Mouse (Mus musculus) cerebellum, postnatal 4 days (tissue): ENCODE measurements around the gene Tuba1c.
"Not testable (repeated sequence)": the region's sequence is repeated elsewhere in the genome, so short reads cannot be mapped to it uniquely, and the experiment has no call there.

ENCODE experiments used
- DNase-seq, 2 experiments: peaks; one replicate each; pipeline ENCODE4 v3.0.0; 2022; ENCODE audit warnings: low spot score in 2 of 2, mixed read lengths in 1 of 2

Gene Tuba1c

DNA sequence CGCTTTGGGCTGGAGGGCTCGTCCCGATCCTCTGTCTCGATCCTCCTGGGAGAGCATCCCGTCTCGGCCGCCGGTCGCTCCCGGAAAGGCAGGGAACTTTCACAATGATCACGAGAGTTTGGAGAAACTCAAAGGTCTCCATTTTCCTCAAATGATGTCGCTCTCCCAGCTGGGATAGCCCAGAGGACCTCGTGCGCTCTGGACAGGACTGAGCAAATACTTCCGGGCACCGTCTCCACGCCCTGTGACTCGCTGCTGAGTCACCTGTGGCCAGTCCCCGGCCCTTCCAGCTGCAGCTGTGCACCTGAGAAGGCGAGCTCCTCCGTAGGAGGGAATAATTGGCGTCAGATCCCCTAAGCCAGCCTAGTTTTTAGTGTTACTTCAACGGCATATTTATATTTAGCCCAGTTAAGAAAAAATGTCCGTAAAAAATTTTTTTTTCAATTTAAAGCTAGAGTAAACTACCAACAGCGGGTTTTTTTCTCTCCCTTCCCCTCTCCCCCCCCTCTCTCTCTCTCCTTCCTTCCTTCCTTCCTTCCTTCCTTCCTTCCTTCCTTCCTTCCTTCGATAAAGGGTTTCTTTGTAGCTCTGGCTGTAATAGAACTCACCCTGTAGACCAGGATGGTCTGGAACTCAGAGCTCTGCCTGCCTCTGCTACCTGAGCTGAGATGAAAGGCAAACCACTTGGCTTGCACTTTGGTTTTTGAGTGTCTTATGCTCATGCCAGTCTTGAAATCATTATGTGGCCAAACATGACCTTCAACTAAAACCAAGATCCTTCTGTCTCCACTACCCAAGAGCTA lies 1.1 kb downstream of the Tuba1c start:
- no peak for DNase-seq

- no peak for DNase-seq
Observed at GRCm38 (mm10) chr15:99031388-99031675, 1.6 kb downstream of the Tuba1c start.

DNA sequence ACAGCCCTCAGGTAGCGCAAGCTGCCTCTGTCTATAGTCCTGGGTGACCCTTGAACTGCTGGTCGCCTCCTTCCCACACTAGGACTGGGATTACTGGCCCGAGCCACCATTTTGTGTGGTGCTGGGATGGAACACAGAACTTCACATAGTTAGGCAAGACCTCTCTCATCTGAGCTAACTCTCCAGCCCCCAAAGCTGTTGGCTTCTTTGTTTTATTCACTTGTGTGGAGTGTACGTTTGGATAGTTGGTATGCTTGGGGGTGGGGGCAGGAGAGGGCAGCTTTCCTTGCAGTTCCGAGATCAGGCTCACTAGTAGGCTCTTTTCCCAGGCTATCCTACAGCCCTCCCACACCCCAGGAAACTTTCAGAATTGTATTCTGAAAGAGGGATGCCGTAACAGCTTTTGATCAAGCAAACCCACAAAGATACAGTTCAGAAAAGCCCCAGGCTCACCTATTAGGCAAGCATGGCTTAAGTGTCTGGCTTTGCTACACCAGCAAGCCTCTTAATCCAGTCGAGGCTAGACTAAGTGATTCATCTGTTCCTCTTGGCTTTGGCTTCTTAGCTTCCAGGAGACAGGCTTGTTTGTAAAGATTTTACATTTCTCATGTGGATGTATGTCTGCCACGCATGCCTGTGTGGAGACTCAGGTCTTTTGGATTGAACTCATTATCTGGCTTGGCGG lies 2.5 kb downstream of the Tuba1c start:
- DNase-seq = no peak

DNA sequence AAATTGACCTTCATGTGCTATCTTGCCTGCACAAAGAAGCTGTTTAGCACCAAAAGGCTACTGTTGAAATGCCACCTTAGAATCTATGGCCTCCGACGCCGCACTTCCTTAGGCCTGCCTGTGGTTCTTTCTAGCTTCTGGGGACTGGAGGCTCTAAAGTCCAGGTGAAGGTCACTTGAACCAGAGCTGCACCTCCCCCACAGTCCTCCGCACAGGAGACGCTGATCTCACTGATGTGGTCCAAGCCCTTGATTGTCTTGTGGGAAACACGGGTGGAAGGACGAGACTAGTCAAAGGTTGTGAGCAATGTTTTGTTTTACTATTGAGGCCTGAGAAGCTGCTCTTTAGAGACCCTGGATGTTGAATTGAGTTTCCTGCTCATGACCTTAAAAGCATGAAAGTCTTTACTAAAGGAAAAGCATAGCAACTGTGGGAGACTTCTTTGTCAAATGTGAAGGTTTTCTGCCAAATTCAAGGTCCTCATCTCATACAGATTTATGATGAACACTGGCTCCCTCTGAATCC lies 3.1 kb downstream of the Tuba1c start:
- no peak for DNase-seq

DNA sequence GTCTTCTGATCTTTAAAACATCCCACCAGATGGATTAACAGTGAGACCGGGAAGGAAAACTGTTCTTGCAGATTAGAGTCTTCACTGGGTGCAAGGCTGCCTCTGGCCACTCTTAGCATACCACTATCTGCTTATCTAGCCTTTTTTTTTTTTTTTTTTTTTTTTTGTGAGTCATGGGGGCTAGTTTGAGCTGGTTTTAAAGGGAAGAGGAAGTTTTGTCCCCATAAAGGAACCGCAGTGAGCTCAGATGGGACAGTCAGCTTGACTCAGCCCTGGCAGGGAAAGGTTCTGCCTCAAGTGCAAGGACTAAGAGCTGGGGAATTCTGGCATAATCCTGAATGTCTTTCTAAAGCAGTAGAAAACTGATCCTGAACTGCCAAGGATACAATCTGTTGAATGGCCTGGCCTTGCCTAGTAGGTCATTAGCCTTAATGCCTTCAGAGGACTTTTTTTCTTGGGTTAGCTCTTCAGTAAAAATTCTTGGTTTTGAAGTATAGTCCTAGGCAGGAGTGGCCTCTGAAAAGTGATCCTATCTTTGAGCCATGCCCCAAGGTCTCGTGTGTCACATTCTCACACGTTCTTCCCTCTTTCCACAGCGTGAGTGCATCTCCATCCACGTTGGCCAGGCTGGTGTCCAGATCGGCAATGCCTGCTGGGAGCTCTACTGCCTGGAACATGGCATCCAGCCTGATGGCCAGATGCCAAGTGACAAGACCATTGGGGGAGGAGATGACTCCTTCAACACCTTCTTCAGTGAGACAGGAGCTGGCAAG lies 4.0 kb downstream of the Tuba1c start:
- DNase-seq = no peak

DNA sequence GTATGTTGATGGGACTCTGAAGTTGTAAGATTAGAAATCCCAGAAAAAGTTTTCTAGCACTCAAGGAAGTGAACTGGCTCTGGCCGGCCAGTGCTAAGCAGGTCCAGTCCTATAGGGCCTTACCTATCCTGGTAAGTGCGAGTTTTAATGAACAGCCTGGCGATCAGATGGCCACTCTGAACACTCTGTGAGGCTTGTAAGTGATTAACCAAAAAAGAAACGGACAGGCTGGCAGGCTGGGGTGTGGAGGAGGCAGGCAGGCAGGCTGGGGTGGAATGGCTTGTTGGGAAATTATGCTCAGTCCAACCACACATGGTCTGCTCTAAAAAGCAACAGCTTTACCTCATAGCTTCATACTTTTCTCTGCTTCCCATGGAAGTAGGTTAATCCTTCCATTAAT lies 5.7 kb downstream of the Tuba1c start:
- DNase-seq = no peak

- no peak for DNase-seq
Observed at GRCm38 (mm10) chr15:99036249-99036905, 6.7 kb downstream of the Tuba1c start.

GRCm38 (mm10) chr15:99038025-99038424 lies 8.3 kb downstream of the Tuba1c start:
- DNase-seq = no peak

GRCm38 (mm10) chr15:99038797-99039196 lies 9.1 kb downstream of the Tuba1c start:
- DNase-seq = no peak

DNA sequence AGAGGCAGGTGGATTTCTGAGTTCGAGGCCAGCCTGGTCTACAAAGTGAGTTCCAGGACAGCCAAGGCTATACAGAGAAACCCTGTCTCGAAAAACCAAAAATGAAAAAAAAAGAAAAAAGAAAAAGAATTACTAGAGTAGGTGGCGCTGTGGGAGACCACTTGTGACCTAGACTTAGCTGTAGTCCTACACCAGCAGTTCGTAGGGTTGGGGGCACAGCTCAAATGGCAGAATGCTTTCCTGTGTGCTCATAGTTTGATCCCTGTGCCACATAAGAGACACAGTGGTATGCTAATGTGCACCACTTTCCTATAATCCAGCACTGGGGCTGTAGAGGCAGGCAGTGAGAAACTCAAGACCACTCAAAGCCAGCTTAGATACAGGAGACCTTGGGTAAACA lies 9.6 kb downstream of the Tuba1c start:
- DNase-seq = no peak

DNA sequence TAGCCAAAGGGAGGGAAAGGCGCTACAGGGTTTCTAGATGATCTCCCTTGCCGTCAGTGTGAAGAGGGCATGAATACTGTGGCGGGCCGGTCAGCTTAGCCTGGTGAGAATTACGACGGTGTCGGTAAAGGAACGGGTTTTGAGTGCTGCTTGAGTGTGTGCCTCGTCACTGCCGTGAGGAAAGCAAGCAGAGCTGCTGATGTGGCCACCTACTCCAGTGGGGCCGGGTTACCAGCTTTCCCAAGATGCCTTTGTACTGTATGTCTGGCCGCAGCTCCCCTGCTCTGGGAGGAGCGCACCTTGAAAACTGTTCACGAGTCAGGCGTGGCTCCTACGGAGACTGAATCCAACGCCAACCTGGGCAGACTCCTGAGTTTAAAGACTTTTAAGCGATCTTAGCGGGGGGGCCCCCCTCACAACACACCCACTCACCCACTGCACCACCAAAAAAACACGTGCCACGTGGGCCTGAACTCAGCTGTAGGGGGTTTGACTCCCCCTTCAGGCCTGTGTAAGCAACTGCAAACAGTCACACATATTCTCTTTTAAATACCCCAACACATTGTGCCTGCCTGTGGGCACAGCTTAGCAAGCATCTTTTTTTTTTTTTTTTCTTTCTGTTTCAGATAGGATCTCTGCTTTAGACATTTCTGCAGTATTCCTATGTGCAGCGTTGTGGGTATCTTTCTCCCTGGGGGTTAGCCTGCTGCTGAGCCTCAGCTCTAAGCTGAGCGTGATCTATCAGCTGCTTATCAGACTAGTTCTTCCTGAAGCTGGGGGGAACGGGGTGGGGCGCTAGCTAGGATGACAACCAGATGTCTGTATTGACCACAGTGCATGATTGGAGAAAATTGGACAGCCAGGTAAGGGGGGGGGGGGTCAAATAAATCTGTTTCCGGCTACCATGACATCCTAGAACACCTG lies 10.6 kb downstream of the Tuba1c start:
- no peak for DNase-seq

- DNase-seq = no peak
Observed at GRCm38 (mm10) chr15:99040920-99041856, 11.5 kb downstream of the Tuba1c start.

DNA sequence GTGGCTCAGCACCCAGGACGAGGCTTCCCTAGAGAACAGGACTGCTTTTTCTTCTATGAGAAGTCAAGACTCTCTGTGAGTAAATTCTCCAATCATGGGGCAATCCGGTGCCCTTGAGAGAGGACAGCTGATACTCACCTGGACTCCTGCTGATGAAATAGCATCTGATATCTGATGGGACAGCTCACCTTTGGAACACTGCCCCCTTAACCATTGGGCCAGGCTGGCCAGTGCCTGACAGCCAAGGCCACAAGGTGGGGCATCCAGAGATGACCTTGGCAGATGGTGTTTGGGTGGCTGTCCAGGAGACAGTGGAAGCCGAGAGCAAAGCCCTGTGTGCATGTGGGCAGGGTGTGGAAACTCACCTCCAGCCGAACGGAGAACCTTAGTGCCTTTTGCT lies 12.6 kb downstream of the Tuba1c start:
- DNase-seq = no peak

DNA sequence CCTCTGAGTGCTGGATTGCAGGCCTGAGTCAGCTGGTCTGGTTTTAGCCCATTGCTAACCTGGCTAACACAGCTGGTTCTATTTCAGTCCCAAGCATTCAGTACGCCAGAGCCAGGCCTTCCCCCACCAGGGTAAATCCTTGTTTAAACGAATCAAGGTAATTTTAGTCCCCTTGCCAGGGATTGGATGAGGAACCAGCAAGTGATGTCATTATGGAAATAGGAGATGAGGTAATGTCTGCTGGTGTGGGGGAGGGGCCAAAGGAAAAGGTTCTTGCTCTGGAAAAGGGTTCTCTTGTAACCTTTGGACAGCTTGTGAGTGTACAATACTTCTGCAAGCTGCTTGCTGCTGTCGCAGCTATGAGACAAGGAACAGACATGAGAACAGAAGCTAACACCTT lies 15.2 kb downstream of the Tuba1c start:
- no peak for DNase-seq

- not testable (repeated sequence) for DNase-seq
Observed at GRCm38 (mm10) chr15:99045734-99046133, 16.0 kb downstream of the Tuba1c start.

DNA sequence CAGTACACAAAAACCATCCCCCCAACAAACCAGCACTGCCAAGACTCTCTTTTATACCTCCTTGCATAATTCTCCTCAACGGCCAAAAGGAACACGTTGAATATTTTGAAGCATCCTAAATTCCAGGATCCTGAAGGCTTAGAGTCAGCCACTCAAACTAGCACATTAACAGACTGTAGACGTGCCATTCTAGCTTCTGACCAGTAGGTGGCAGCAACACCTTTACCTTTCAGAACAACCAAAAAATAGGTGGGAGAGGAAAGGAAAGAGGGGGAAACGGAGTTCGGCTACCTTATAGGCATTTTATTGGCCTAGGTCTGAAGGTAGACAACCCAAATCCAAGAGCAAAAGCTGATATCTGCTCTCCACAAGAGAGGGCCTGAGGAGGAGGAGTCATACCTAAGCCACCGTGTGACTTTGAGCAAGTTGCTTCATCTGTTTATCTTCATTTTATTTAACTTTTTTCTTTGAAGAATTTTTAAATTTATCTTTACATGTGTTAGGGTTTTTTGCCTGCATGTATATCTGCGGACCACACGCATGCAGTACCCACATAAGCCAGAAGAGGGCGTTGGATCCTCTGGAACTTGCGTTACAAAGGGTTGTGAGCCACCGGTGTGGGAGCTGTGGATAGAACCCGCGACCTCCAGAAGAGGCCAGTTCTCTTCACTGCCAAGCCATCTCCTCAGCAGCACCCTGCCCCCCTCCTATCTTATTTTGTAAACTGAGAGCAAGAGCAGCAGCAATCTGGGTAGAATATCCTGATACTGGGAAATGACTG lies 20.0 kb downstream of the Tuba1c start:
- peak in 1 of 2 experiments; percentile 55 for DNase-seq

DNA sequence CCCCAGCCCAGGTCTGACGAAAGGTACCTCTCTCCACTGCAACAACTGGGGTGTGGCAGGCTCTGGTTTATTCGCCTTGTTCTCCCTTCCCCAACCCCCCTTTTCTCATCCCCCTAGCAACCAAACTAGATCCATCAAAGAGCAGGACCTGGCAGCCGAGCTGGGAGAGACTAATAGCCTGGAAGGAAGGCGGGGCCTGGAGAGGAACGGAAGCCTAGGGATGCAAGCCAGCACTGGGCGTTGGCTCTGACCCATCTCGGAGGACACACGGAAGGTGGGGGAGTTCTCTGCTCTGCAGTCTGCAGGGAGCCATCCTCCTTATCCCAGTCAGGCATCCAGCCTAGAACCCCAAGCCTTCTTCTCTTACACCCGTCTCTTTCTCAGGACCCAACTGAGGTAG lies 23.7 kb downstream of the Tuba1c start:
- DNase-seq = no peak

- no peak for DNase-seq
Observed at GRCm38 (mm10) chr15:99055040-99055439, 25.3 kb downstream of the Tuba1c start, which contains the start of gene Prph. Gene Prph (plus strand): TSS chr15:99055174.

DNA sequence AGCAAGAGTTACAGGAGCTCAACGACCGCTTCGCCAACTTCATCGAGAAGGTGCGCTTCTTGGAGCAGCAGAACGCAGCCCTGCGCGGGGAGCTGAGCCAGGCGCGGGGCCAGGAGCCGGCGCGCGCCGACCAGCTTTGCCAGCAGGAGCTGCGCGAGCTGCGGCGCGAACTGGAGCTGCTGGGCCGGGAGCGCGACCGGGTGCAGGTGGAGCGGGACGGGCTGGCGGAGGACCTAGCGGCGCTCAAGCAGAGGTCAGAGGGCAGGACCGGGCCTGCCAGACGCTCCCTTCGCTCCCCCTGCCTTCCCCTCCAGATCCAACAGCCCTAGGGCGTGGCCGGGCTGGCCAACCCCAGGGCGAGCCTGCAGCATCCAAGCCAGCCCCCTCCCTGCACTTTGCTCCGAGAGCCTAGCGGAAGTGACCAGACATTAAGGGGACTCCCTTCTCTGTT lies 25.8 kb downstream of the Tuba1c start:
- no peak for DNase-seq
